Mouse (Mus musculus) liver, adult 2 months (tissue): ENCODE results near the gene Srpk1. TPM values are rescaled to one million over a fixed set of nuclear protein-coding genes. Genes with fewer than 3 reads are reported as not detected.

Experiments
- DNase-seq: peaks from one replicate; pipeline ENCODE4 v3.0.0-alpha.2; 2011; ENCODE audit warnings: low read depth, low spot score; ENCODE audit errors: extremely low read depth
- H3K27ac ChIP-seq: fragments of 200-500 bp; replicated peaks from 2 replicates; pipeline ENCODE4 v1.5.1; 2012; ENCODE audit warnings: low read depth, mild to moderate bottlenecking, control low read depth, inconsistent platforms, low read length; ENCODE audit not compliant: insufficient read depth
- H3K27me3 ChIP-seq: fragments of 200-500 bp; 2 replicates; pipeline ENCODE4 v1.6.1; 2012; ENCODE audit warnings: mild to moderate bottlenecking, moderate library complexity, low read length, inconsistent platforms; ENCODE audit not compliant: control insufficient read depth, insufficient read depth
- H3K36me3 ChIP-seq: fragments of 200-500 bp; 2 replicates; pipeline ENCODE4 v1.6.1; 2012; ENCODE audit warnings: low read length, inconsistent platforms; ENCODE audit not compliant: control insufficient read depth, insufficient read depth
- H3K4me1 ChIP-seq: fragments of 200-500 bp; 2 replicates; pipeline ENCODE4 v1.6.1; 2011; ENCODE audit warnings: low read length; ENCODE audit not compliant: control insufficient read depth, insufficient read depth
- H3K4me3 ChIP-seq: fragments of 200-500 bp; 2 replicates; pipeline ENCODE4 v1.5.1; 2011; ENCODE audit warnings: low read depth, mild to moderate bottlenecking, control low read depth, low read length, moderate library complexity; ENCODE audit not compliant: insufficient read depth
- H3K79me2 ChIP-seq: fragments of 200-500 bp; 2 replicates; pipeline ENCODE4 v1.6.1; 2012; ENCODE audit warnings: inconsistent platforms, mild to moderate bottlenecking, low read length, moderate library complexity; ENCODE audit not compliant: control insufficient read depth, insufficient read depth
- H3K9ac ChIP-seq: fragments of 200-500 bp; 2 replicates; pipeline ENCODE4 v1.6.1; 2012; ENCODE audit warnings: low read depth, mild to moderate bottlenecking, control low read depth, inconsistent platforms, low read length
- CTCF ChIP-seq: fragments of 200-500 bp; IDR thresholded peaks from 2 replicates; pipeline ENCODE4 v1.5.1; 2011; ENCODE audit warnings: low read depth, low read length, control low read depth
- POLR2A ChIP-seq: fragments of 200-500 bp; IDR thresholded peaks from 2 replicates; pipeline ENCODE4 v1.6.1; 2011; ENCODE audit warnings: low read length, control low read depth; ENCODE audit not compliant: insufficient read depth; ENCODE audit errors: extremely low read depth
- WGBS: fragments of 180-500 bp; shearing (Covaris S2); methylation state at CpG from one replicate; pipeline ENCODE4 v1.1.7; 2018; 5-methylcytosine and 5-hydroxymethylcytosine counted together
- polyA plus RNA-seq: library from polyadenylated mRNA; depleted of rRNA; stranded (reverse); fragments of >200 nt; gene quantifications from 2 replicates; pipeline ENCODE4 v1.2.3, GENCODE M21; 2012
- total RNA-seq: library from RNA; depleted of rRNA; stranded (reverse); fragments of >200 nt; gene quantifications from 2 replicates; pipeline ENCODE4 v1.2.3, GENCODE M21; 2014

Srpk1 gene
- total and polyA plus RNA-seq, 2 experiments: 10.8 to 13.7 TPM

DNA sequence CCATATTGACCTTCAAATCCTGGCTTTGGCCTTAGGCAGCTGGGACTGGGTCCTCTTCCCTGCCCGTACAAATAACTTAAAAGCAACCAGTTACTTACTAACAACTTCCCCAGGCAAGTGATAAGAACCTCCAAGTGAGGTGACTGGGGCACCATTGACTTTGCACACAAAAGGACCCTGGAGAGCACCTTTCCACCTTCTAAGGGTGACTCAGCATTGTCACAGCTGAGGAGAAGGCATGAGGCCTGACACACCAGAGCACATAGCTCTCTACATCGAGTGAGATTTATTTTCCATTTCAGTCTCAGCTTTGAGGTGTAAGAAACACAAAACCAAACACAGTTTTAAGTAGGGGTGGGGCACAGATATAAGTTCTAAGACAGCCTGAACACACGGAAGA is 31.9 kb downstream of the Srpk1 start:
- no peak for DNase-seq
- Histone ChIP-seq H3K27ac (no peak overlapping the region), H3K4me3 (no peak overlapping the region), H3K36me3 (peaks cover 27% of the 10 kb centered on the region), H3K9ac (no peak overlapping the region), H3K4me1 (peaks cover 2% of the 10 kb centered on the region; the same call in 1 of the 2 replicates), H3K79me2 (no peaks in the 10 kb centered on the region), H3K27me3 (no peaks in the 10 kb centered on the region)
- no peak for TF ChIP-seq CTCF
- TF ChIP-seq POLR2A: no peak
- WGBS: 90% methylated on average over 3 of the region's 3 CpGs

DNA sequence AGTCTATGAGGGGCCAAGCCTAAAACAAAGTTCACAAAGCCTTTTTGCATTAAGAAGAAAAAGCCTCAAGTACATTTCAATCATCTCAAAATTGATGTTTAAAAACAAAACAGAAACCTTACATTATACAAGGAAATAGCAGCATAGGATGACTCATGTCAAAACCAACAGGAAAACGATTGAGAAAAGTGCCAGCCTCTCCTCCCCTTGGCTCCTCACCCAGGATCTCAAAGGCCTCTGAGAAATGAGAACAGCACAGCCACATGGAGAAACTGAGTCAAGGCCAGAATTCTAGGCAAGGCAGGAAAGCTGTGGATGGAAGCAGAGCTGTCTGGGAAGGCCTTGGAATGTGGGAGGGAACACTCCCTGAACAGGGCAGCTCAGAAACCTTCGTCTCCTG is 33.9 kb downstream of the Srpk1 start:
- H3K4me3 ChIP-seq: no peak overlapping the region
- no peaks in the 10 kb centered on the region for H3K27me3 ChIP-seq
- H3K27ac ChIP-seq: no peak overlapping the region
- H3K79me2 ChIP-seq: no peaks in the 10 kb centered on the region
- H3K9ac ChIP-seq: no peak overlapping the region
- peaks cover 2% of the 10 kb centered on the region; the same call in 1 of the 2 replicates for H3K4me1 ChIP-seq
- TF ChIP-seq POLR2A (no peak), CTCF (no peak)
- H3K36me3 ChIP-seq: peaks cover 27% of the 10 kb centered on the region
- WGBS: 80% methylated on average over 2 of the region's 2 CpGs
- no peak for DNase-seq

DNA sequence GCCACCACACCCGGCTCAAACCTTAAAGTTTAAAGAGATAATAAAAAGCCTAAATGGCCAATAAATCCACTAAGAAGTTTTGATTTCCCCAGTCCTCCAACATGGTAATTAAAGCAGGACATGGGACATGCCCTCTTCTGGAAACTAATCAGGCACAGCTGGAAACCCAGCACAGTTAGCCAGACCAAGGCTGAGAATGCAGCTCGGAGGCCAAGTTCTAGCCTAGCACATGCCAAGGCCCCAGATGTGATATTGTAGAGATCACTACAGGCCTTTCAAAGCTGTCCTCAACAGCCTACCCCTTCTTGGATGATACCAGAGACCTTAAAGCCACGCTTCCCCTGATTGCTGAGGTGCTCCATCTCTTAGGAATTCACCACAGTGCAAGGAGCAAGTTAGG is 36.0 kb downstream of the Srpk1 start:
- WGBS: 93% methylated on average over 3 of the region's 3 CpGs
- TF ChIP-seq POLR2A (no peak), CTCF (no peak)
- no peaks in the 10 kb centered on the region for H3K4me1 ChIP-seq

DNA sequence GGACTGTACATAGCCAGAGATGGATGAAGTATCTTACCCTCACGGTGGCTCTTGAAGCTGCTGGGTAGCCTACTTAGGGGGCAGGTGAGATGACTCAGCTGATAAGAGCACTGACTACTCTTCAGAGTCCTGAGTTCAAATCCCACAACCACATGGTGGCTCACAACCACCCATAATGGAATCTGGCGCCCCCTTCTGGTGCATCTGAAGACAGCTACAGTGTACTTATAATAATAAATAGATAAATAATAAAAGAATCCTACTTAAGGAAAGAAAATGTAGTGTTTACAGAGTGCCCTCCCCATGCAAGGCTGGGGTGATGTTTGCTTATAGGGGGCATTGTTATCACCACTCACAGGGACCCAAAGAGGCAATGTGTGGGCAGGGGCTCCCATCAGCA is 41.5 kb downstream of the Srpk1 start:
- H3K36me3 ChIP-seq: no peaks in the 10 kb centered on the region
- no peak overlapping the region for H3K27ac ChIP-seq
- no peak for DNase-seq
- H3K9ac ChIP-seq: no peak overlapping the region
- H3K27me3 ChIP-seq: no peaks in the 10 kb centered on the region
- H3K79me2 ChIP-seq: no peaks in the 10 kb centered on the region
- WGBS: 62% methylated on average over 2 of the region's 2 CpGs
- no peaks in the 10 kb centered on the region for H3K4me1 ChIP-seq
- no peak overlapping the region for H3K4me3 ChIP-seq
- TF ChIP-seq CTCF (no peak), POLR2A (no peak)

More for the DNA sequence above, 36.0 kb downstream of the Srpk1 start:
- no peak overlapping the region for H3K4me3 ChIP-seq
- H3K9ac ChIP-seq: no peak overlapping the region
- H3K27ac ChIP-seq: no peak overlapping the region
- no peaks in the 10 kb centered on the region for H3K27me3 ChIP-seq
- peaks cover 21% of the 10 kb centered on the region for H3K36me3 ChIP-seq
- no peak for DNase-seq
- H3K79me2 ChIP-seq: no peaks in the 10 kb centered on the region

DNA sequence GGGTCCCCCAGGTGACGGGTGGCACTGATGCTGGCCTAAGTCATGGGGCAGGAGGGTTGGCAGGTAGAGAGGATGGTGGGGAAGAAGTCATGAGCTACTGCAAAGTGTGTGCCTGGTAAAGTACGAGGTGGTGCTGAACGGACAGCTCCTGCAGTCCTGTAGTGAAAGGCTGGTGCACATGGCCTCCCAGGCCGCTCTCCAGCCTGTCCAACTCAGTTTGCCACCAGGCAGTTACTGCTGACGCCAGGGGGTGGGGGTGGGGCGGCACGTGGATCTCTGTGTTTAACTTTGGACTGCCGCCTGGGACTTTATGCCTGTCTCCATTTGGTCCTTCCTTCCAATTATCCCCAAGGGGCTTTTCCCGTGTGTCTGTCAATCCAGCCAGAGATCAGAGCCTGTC is 42.1 kb downstream of the Srpk1 start:
- Histone ChIP-seq H3K9ac (no peak overlapping the region), H3K79me2 (no peaks in the 10 kb centered on the region), H3K4me3 (no peak overlapping the region), H3K4me1 (0 out of 2 replicates have a peak, but pooled peaks cover 2% of the 10 kb centered on the region), H3K27me3 (no peaks in the 10 kb centered on the region), H3K27ac (no peak overlapping the region), H3K36me3 (no peaks in the 10 kb centered on the region)
- 4% methylated on average over 9 of the region's 9 CpGs for WGBS
- peak; percentile 36 for DNase-seq
- TF ChIP-seq CTCF (no peak), POLR2A (no peak)

DNA sequence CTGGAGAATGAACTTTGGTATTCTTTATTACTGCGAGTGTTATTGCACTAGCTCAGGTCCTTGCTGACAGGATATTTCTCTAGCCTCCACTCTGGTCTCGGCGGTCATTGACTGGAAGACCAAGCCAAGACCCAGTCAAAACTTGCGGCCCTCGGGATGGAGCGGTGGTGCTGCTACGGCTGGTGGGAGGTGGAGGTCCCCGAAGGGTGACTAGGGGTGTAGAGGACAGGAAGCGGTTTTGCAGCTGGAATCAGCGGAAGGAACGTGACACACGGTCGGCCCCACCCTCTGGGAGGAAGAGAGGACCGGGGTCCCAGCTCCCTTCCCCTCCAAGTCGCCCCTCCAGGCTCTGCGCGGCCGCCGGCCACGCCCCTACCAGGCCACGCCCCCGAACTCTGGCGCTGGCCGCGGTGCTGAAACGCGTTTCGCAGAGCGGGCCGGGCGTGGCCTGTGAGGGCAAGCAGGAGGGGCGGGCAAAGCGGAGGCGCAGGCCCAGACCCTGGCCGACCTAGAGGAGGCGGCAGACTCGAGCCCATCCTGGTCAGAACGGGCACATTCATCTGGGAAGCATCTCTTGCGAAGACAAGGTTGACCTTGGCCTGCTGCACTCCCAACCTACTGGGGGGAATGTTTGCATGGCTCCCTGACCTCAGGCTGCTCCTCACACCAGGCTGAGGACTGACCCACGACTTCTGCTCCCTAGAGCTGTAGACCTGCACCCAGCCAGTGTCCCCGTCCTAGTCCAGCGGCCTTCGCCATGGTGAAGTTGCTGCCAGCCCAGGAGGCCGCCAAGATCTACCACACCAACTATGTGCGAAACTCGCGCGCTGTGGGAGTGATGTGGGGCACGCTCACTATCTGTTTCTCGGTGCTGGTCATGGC is 47.0 kb downstream of the Srpk1 start, which contains the start of gene Lhfpl5:
TSS of gene Lhfpl5 (plus strand) at position 398 of the 882 bp plus-strand sequence.
- Histone ChIP-seq H3K27me3 (no peaks in the 10 kb centered on the region), H3K9ac (no peak within 1 kb of the TSS), H3K27ac (no peak within 1 kb of the TSS), H3K36me3 (no peaks in the 10 kb centered on the region), H3K4me3 (no peak within 1 kb of the TSS), H3K79me2 (no peaks in the 10 kb centered on the region), H3K4me1 (0 out of 2 replicates have a peak, but pooled peaks cover 2% of the 10 kb centered on the region)
- WGBS: 16% methylated on average over 50 of the region's 50 CpGs
- DNase-seq: no peak
- TF ChIP-seq CTCF (no peak), POLR2A (no peak)
